Mouse (Mus musculus) erythroblast, embryonic 14.5 days (primary cell): Measurements from ENCODE around the gene Zrsr2.

Experiments used
- GATA1 ChIP-seq: IDR thresholded peaks from 2 replicates; pipeline ENCODE4 v1.6.1; 2012; ENCODE audit warnings: low read length, inconsistent platforms, mixed read lengths
- TAL1 ChIP-seq: IDR thresholded peaks from 3 replicates; pipeline ENCODE4 v1.6.1; 2012; ENCODE audit warnings: low read length, inconsistent platforms, mixed read lengths

DNA sequence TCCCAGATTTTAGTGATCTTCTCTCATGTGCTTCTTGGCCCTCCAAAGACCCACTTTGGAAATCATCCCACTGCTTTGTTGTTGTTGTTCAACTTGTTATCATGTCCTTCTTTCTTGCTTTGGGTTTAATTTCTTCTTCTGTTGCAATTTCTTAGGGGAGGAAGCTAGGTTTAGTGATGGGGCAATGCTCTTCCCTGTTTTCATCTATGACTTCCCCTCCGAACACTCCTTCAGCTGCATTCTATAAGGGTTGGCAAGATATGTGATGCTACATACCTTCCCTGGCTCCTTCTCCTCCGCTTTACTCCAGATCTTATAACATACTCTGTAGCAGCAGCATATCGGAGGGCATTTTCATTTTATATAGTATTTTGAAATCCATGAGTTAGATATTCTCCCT lies 38.3 kb upstream of the Zrsr2 start:
- TF ChIP-seq GATA1 (no peak), TAL1 (no peak)
